Mouse (Mus musculus) kidney, adult 18-20 months (tissue): ENCODE measurements around the gene Morc2b.
"Not testable (repeated sequence)": the region's sequence is repeated elsewhere in the genome, so short reads cannot be mapped to it uniquely, and the experiment has no call there.

Experiments
- DNase-seq: peaks from one replicate; pipeline ENCODE4 v3.0.0; 2021

The Morc2b gene

GRCm38 (mm10) chr17:33139261-33139820 is at the start of gene Morc2b:
Gene Morc2b, minus strand, starts transcription at chr17:33139683.
- DNase-seq, result no peak

DNA sequence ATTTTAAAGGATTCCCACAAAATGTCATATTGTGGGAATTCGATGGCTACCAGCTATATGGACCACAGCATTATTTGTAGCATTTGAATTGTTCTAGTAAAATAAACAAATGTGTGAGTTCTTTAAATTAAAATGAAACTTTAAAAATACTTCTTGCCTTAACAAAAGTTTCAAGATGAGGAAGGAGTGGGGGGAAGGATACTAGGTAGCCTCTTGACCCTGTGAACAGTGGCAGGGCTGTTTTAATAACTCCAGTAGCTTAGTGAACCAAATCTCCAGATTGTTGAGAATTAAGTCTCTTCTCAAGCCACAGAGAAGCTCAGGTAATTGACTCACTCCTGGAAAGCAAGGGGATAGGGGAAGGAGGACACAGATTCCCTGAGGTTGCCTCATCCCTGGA is 28.7 kb upstream of the Morc2b start, which contains the start of gene Olfr55:
Olfr55 (plus strand) TSS at position 301 of the 400 bp plus-strand sequence.
- not testable (repeated sequence) for DNase-seq

- DNase-seq, result no peak
Measured at GRCm38 (mm10) chr17:33126257-33126656, 13.2 kb downstream of the Morc2b start.

GRCm38 (mm10) chr17:33124546-33124945 is 14.9 kb downstream of the Morc2b start:
- no peak for DNase-seq

- no peak for DNase-seq
Measured at GRCm38 (mm10) chr17:33097396-33097795, 42.1 kb downstream of the Morc2b start.

DNA sequence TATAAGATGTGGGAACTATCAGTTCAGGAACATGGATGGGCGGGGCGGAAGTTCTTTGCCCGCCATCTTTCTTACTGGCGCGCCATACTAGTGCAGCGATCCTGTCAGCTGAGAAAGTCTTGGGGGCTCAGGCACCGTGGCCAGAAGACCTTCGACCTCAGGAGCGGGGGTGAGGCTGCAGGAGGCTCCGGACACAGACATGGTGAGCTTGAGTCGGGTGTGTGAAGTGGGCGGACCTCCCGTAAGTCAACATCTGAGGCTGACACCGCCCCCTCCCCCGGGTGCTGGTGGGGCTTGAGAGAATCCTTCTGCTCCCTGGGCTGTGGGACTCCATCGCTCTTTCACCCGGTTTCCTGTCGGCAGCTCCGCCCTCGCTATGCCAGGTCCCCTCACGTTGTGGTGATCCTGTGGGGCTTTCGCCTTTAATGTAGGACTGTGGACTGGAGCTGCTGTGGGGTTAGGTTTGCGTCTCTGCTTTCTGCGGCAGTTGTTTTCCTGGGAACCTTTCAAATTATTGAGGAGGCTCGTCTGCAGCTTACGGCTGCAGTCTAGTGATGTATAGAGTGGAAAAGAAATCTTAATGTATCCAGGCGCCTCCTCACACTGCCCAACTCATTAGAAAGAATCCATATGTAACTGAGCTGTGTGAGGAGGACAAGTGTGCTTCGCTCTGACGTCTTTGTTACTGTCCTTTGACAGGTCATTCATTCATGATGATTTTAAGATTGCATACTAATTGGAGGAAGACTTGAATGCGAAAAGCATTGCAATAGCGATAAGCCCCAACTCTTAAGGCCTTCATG is 46.9 kb downstream of the Morc2b start:
- peak; percentile 91 for DNase-seq

DNA sequence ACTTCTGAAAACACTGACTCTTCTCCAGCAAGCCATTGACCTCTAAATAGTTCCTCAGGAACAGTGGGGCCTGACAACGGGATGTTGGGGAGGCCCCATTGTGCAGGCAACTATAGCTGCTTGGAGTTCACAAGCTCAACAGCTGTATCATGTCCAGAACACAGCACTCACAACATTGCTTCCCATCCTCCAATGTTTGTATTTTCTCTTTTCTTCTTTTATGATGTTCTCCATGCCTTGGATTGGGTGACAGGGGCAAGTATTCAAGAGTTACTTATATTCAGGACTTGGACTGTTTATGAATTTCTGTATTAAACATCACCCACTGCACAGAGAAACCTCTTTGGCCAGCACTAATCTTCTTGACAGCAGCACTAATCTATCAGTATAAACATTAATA is 47.9 kb downstream of the Morc2b start:
- no peak for DNase-seq

GRCm38 (mm10) chr17:33089220-33089949 is 50.1 kb downstream of the Morc2b start, which contains the start of gene Zfp563:
Gene Zfp563, plus strand, starts transcription at chr17:33089310.
- DNase-seq, result peak; percentile 97

GRCm38 (mm10) chr17:33067958-33068357 is 71.5 kb downstream of the Morc2b start, which contains the start of gene 4921501E09Rik:
Gene 4921501E09Rik, minus strand, starts transcription at chr17:33068058.
- DNase-seq, result no peak
